In genomic region chr16:4956609-4957008, GRCm38 (mm10) we compare ENCODE assay signal across 23 mouse cellular contexts. TPM values are rescaled to one million over a fixed set of nuclear protein-coding genes. Genes with fewer than 3 reads are reported as not detected.
"Had no signal": no experiment of that assay in that cellular context is flagged by ENCODE, and none has a peak within 500 bp of the region (broad histone marks: within the 10 kb centered on the region; RNA-seq: fewer than 3 reads in every experiment).

No protein-coding gene starts in this region.

- H3K27me3 ChIP-seq: midbrain, embryonic 13.5 days; midbrain, embryonic 15.5 days; neural tube, embryonic 13.5 days had no signal

- H3K27ac ChIP-seq: liver, embryonic 14.5 days; midbrain, embryonic 10.5 days; midbrain, embryonic 13.5 days; midbrain, embryonic 15.5 days; neural tube, embryonic 13.5 days had no signal

- DNase-seq: lung, adult 18-20 months; lung, embryonic 14.5 days; lung, postnatal 10 days; lung, postnatal 4 days; right cerebral cortex, postnatal 14 days; thymus, adult 2 months; thymus, postnatal 25 days; thymus, postnatal 4 days had no signal

- H3K4me1 ChIP-seq: midbrain, embryonic 10.5 days; midbrain, embryonic 13.5 days; neural tube, embryonic 13.5 days had no signal

- H3K4me3 ChIP-seq: midbrain, embryonic 10.5 days; midbrain, embryonic 13.5 days; midbrain, embryonic 15.5 days; neural tube, embryonic 13.5 days had no signal

RNA-seq across cellular contexts. Expression of gene Sept12, which starts 41.0 kb away (rescaled TPM):
- total RNA-seq: megakaryocyte, adult 5-6 weeks; megakaryocyte-erythroid progenitor cell, adult 5-6 weeks; midbrain, postnatal 0 days; monocyte, adult 5-6 weeks; neutrophil, adult 5-6 weeks had no signal
- polyA plus RNA-seq: liver, embryonic 16.5 days; lung, embryonic 16.5 days; midbrain, embryonic 10.5 days; midbrain, embryonic 13.5 days; midbrain, embryonic 15.5 days; midbrain, postnatal 0 days; neural tube, embryonic 11.5 days; neural tube, embryonic 13.5 days; stomach, embryonic 14.5 days; stomach, embryonic 16.5 days had no signal

RNA-seq across cellular contexts. Expression of gene Smim22, which starts 50.5 kb away (rescaled TPM):
- total RNA-seq: megakaryocyte, adult 5-6 weeks; megakaryocyte-erythroid progenitor cell, adult 5-6 weeks; midbrain, postnatal 0 days; monocyte, adult 5-6 weeks; neutrophil, adult 5-6 weeks had no signal
- polyA plus RNA-seq: midbrain, postnatal 0 days; neural tube, embryonic 11.5 days; neural tube, embryonic 13.5 days had no signal
